Mouse (Mus musculus) G1E-ER4 (cell line): ENCODE data around the gene Cd164. TPM values are rescaled to one million over a fixed set of nuclear protein-coding genes. Genes with fewer than 3 reads are reported as not detected.

ENCODE experiments used
- GATA1 ChIP-seq: IDR thresholded peaks from one replicate; pipeline ENCODE4 v1.8.0; 2012; ENCODE audit warnings: low read length, inconsistent platforms
- polyA plus RNA-seq: library from polyadenylated mRNA; stranded (reverse); fragments of >175 nt; gene quantifications from 2 replicates; pipeline ENCODE4 v1.2.3, GENCODE M21; 2012

Cd164 gene
- polyA plus RNA-seq, 1 experiment: 198 TPM

GRCm38 (mm10) chr10:41536714-41537113 is 17.5 kb downstream of the Cd164 start:
- no peak for TF ChIP-seq GATA1

DNA sequence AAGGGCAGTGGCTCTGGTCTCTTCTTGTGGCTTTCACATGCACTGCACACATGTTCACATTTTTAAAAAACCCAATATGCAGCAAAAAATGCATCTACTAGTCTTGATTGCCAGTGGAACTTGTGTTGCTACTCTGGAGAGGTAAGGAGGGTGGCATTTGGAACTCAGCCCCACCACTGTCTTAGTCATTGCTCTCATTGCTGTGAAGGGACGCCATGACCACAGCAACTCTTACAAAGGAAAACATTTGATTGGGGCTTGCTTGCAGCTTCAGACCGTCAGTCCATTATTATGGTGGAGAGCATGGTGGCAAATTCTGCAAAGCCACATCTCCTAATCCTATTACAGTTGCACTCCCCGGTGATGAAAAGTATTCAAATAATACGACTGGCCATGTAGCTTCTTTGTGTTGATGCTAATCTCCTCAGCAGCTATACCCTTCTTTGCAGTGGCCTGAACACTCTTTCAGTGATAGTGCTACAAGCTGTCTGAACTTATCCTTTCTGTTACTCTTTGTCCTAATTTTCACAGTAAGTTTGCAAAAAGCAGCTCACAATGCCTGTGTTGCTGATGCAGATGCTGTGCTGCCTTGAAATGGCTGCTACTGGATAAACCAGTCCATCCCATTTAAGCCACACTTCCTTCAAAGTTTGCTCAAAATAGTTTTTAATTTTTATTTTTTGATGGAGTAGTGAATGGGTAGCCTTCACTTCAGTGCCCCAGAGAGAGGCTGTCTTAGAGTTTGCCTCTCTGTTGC is 18.2 kb downstream of the Cd164 start:
- TF ChIP-seq GATA1: no peak

DNA sequence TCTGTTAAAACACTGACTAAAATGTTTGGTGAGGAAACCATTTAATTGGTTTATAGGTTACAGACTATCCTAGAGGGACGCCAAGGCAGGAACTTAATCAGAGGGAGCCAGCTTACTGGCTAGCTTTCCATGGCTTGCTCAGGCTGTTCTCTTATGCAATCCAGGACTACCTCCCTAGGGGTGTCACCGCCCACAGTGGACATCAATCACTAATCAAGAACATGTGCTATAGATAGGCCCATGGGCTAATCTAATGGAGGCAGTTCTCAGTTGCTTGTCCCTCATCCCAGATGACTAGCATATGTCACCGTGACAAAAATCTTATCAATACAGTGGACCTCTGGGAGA is 18.7 kb downstream of the Cd164 start:
- TF ChIP-seq GATA1: no peak

DNA sequence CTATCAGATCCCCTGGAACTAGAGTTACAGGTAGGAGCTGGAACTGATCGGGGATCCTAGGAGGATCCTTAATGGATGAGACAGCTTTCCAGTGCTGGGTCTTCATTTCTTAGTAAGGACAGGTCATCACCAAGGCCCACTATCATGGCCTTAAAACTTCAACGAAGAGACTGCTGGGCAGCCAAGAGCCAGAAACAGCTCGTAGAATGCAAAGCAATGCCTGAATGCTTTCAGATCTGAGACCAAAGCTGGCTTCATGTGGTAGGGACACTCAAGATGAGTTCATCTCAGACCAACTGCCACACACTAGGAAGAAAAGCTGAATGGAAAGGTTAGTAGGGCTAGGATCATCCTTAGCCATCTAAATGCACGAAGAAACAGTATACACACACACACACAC is 19.8 kb downstream of the Cd164 start:
- TF ChIP-seq GATA1: no peak

- TF ChIP-seq GATA1: no peak
Observed at GRCm38 (mm10) chr10:41542057-41542456, 22.8 kb downstream of the Cd164 start.

- no peak for TF ChIP-seq GATA1
Observed at GRCm38 (mm10) chr10:41543439-41543838, 24.2 kb downstream of the Cd164 start.

DNA sequence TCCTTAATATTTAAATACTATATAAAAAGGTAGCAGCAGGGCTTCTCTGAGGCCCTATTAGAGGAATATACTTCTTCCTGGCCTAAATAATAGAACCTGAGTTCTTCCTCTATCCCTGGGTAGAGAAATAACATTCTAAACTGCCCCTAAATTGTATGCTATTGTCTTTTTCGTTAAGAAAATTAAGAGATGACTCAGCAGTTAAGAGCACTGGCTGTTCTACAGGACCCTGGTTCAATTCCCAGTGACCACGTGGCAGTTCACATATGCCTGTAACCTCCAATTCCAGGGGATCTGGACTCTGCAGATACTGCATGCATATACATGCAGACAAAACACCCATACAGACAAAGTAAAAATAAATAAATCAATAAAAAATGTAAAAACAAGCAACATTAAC is 24.6 kb downstream of the Cd164 start:
- TF ChIP-seq GATA1: no peak

DNA sequence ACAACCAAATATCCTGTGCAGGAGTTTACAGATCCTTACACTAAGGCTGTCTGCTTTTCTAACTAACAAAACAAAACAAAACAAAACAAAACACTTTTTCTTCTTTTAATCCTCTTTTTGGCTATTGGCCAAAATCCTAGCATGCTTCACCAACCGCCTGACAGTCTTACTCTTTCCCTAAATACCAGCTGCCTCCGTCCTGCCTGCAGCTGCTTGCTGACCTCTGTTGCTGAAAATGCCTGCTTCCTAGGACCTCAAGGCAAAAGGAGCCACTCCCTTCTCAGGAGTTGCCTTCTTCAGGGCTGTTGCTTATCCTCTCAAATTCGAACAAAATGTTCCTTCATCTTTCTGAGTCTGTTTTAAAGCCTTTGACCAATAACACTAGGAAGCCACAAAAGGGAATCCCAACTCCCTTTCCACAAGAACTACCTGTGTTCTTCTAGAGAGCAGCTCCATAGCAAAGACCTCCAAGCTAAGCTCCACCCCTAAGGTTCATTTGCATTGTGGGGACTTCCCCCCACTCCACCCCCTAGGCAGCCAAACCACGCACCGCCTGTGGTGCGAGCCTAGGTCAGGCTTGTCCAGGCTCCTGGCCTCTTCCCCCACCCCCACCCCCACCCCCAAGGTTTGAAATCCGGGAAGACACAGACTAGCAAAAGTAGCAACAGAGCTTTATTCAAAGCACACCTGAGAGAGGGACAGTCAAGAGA is 25.4 kb downstream of the Cd164 start:
- no peak for TF ChIP-seq GATA1

DNA sequence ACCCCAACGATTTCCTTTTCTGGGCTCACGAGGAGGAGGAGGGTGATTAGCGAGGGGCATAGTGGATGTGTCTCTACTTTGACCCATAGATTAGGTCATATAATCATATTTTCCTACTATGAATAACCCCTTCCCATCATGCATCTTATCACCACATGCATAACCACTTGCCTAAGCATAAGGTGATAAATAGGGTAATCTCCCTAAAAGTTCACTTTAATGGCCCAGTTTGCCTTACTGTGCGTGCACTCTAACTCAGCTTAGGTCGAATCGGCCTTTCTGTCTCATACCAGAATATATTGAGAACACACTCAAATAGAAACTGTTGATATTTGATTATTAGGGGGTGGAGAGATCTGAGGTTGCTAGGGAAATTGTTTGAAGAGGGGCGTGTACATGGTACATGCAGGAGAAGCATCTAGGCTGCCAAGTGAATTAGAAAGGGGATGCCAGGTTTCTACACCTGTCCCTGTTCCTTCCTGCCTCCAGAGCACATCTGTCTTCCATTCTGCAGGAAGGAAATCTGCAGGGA is 26.1 kb downstream of the Cd164 start:
- TF ChIP-seq GATA1: no peak

DNA sequence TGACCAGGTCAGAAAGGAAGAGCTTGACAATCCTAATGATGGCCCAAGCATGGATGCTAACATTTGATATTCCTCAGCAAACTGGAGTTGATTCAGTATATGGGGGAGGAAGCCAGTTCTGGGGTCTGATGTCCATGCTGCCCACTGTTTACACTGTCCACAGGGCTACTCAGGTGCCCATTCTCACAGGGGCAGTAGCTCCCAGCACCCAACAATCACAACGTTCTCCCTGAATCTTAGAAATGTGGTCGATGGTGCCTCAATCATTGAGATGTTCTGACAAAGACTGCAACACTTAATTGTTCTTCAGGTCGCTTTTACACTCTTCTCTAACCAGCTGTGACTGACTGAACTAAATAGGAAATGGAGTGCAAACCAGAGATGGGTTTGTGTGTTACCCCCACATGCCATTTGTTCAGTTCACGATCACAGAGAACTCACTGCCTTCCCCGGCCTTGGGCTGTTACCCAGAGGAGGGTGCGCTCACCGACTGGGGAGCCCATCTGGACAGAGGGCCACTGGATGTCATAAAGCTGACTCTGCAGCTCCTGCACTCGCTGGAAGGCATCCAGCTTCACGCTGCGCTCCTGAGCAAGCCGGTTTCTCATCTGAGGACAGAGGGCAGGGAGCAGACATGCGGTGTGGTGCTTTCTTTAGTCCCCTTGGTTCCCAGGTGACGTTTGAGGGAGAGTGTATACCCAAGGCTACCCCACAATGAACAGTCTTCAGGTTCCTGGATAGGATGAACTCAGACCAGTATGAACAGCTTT is 27.4 kb downstream of the Cd164 start:
- no peak for TF ChIP-seq GATA1

DNA sequence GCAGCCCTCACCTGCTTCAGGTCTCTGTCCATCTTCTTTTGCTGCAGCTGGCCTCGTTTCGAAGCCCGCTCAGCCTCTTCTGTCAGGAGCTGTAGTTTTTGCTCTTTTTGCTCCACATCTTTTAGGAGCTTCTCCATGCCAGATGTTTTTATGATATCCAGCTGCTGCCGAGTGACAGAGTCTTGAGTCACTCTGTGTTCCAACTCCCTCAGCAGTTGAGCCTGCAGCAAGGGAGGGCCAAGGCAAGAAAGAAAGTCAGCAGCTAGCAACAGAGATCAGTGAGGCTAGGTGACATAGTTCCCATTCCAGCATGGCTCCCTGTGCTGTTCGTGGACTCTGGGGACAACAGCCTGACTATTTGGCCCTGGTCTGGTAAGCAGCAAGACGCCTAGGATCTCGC is 31.5 kb downstream of the Cd164 start:
- no peak for TF ChIP-seq GATA1

- TF ChIP-seq GATA1: no peak
Observed at GRCm38 (mm10) chr10:41552319-41552718, 33.1 kb downstream of the Cd164 start.

- no peak for TF ChIP-seq GATA1
Observed at GRCm38 (mm10) chr10:41552847-41553589, 33.8 kb downstream of the Cd164 start.

- no peak for TF ChIP-seq GATA1
Observed at GRCm38 (mm10) chr10:41553711-41554110, 34.5 kb downstream of the Cd164 start.

DNA sequence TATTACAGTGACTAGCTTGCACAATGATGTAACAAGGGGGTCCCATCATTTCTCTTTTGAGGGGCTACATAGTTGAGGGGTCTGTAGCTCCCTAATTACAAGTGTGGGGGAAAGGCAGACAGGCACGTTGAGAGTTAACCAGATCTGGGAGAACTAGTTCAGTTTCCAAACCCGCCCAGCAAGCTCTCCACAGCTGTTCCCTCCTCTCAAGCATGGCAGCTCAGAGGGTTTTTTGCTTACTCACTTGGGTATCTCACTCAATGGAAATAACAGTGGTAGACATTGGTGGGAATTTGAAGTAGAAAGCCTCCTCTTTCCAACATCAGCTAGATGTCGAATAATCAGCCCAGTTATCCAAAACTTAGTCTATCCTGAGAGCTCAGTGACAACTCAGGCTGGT is 35.9 kb downstream of the Cd164 start:
- no peak for TF ChIP-seq GATA1
